Mouse (Mus musculus) urinary bladder, postnatal 36 days (tissue): ENCODE data around the gene Dis3l.

Source experiments
- DNase-seq, 2 experiments: peaks; one replicate each; pipeline ENCODE4 v3.0.0; 2022; ENCODE audit warnings: low spot score in 2 of 2, mixed read lengths in 1 of 2

Dis3l gene

DNA sequence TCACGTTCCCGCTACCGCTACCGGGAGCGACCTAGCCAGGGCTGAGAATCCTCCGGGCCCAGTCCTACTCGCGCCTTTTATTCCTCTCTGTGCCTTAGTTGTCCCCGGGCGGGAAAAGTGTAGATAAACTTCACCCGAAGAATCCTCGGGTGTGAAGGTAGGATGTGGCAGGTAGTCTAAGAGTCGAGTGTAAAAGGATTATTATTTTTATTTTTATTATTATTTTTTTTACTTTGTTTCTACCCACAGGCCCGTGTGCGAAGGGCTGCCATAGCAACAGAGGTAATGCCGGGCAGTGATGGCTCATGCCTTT lies at the start of gene Dis3l:
TSS of gene Dis3l (minus strand) at position 35 of the 313 bp plus-strand sequence.
- no peak for DNase-seq

DNA sequence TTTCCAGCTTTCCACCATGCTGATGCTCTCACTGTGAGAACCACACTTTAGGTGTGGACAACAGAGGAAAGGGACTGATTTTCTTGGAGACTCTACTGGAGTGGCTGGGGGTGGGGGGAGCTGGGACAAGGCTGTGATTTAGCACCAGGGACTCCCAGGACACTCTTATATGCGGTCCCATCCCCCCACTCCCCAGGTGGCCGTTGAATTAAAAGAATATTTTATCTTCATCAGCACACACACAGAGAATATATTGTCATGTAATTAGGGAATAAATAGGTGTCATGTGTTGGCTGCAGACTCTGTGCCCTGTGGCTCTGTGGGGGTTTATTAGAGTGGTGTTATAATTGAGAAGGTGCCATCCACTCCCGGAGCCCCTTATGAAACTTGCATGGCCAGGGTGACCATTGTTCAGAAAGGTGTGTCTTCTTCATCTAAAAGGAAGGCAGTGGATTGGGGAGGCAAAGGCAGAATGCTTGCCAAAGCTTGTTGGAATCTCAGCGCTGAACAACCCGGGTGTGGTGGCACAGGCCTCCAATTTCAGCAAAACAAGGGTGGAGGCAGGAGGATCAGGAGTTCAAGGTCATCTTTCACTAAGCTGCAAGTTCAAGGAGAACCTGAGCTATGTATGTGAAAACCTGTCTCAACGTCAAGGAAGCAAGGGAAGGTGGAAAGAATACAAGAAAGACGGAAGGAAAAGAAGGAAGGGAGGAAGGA lies 48.6 kb upstream of the Dis3l start:
- no peak for DNase-seq

DNA sequence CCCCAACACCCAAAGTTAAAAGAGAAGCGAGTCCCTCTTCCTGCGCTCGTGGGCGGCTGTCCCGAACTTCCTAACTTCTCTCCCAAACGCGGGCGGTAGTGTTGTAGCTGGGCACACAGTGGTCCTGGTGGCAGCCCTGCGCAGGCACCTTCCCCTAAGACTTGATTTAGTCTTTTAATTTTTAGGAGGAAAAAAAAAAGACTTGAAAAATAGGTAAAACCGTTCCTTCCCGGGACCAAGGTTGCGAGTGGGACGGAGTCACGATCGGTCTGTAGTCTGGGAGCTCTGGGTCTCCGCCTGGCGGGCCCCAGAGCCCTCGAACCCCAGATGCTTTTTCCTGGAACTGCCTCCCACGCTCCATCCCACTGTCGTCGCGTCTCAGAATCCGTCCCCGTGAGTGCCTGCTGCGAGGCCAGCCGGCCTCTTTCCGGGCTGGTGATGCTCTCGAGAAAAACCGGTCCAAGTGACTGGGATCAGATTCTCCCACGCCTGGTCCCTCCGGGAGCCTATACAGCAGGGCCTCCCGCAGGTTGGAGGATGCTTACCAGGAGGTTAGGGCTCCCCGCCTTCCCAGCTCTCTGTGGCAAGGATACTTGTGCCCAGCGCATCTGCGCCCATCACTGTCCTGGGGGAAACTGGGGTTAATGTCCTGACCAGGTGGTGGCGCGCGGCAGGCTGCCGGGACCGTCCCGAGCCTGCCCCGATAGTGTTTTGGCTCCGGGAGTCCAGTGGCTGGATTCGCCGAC lies 45.6 kb upstream of the Dis3l start:
- DNase-seq = no peak

DNA sequence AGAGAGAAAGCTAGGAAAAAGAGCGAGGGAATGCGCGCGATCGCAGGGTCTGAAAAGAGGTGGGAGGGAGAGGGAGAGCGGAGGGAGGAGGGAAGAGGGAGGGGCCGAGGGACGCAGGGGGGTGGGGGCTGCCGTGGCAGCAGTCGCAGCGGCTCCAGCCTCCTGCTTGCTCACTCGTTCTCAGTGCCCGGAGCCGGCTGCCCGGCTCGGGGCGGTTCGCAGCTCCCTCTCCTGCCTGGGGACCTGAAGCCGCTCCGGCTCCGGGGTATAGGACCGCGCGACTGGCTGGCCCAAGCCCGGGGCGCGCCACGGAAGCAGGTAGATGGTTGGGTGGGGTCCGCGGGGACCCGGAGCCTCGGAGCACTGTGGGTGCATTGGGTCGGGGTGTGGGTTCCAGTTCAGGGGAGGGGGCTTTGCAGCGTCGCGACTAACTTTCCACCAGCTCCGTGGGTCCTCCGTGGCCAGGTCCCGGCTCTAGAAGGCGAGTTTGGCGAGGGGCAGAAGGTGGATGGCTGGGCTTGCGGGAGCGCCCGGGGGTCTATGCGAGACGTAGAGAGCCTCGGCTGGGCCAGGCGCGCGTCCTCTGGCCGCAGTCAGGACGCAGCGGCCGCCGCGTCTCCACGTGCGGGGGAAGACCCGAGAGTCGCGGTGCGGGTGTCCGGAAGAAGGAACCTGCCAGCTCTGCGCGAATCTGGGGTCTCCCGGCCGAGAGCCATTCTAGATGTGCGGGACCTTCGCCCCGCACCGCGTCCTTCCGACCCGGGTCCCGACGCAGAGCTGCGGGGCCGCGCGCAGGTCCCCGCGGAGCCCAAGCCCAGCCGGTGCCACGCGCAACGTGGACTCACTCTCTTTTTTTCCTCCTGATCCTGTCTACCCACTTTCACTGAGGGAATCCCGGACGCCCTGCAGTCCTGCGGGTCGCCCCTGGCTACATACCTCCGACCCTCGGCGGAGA lies 44.7 kb upstream of the Dis3l start, which contains the start of gene Megf11:
TSS of gene Megf11 (plus strand) at position 116 of the 955 bp plus-strand sequence.
- peak in 1 of 2 experiments; percentile 5 for DNase-seq

DNA sequence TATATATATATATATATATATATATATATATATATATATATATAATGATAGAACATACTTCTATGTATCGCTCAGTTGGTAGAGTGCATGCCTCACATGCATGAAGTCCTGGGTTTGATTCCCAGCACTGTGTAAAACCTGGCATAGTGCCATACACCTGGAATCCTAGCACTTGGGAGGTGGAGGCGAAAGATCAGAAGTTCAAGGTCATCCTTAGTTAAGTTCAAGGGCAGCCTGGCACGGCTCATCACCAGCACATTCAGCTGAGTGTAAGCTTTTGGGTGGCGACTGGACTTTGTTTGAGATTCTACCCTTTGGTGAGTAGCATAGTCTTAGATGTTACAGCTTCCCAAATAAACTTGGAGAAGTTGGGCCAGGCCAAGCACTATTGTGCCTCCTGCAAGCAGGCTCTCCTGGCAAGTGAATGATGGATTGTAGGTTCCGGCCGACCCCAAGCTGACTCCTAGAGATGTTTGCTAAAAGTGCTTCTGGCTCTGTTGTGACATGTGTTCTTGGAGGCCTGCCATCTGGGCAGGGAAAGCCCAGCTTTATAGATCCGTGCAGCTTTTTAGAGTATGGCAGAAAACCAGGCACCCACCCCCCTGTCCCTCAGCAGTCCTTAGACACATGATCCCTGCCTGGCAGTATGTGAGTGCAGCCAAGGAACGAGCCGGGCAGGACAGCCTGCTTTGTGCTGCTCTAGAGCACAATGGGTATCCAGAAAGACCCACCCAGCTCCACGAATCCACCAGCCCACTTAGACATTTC lies 42.1 kb upstream of the Dis3l start:
- DNase-seq = peak in 1 of 2 experiments; percentile 12

DNA sequence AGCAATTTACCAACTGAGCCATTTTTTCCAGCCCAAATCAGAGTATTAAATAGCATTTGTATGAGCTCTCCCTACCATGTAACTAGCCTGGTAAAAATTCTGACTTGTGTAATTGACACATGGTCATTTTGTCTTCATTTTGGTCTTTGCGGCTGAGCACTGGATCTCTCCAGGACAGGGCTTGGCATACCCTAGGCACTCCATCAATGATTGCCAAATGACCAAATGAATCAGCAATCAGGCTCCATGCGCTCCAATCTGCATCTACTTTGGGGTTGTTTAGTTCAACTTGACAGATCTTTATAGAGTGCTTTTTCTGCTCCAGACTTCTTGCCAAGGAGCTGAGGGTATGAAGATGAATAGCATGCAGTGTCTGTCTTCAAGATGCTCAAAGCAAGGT lies 35.3 kb upstream of the Dis3l start:
- DNase-seq = no peak

DNA sequence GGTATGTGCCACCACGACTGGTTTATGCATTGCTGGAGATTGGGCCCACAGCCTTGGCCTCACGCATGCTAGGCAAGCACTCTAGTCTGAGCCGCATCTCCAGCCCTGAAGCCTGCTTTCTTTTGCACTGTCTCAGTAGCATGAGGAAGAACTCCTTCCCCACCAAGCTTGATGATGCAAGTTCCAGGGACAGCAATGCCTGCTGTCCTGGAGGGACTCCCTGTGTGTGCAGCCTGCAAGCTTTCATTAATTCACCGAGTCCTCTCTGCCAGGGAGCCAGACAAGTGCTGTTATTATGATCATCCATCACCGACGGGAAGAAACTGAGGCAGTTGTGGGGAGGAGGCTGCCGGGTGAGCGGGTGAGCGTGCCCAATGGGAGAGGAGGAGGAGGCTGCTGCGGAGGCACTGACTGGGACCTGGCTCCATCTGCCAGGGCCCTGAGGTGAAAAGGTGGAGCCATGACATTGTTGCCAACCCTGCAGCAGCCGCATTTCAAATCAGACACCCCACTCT lies 30.3 kb upstream of the Dis3l start:
- no peak for DNase-seq

DNA sequence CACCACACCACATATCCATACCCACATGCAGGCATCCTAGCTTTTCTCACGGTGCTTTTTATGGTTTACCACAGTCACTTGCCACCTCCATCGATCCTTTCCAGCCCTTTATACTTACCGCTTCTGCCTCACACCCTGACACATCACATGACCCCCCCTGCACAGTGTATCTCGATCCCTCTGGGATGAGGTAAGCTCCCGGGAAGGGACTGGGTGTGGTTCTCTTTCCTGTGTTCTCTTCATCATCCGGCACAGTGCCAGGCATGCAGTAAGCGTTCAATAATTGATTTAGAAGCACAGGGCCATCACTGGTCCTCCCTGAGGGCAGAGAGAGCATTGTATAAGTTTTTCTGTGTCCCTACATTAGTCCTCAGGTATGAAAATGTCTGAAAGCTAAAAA lies 28.8 kb upstream of the Dis3l start:
- DNase-seq = no peak

DNA sequence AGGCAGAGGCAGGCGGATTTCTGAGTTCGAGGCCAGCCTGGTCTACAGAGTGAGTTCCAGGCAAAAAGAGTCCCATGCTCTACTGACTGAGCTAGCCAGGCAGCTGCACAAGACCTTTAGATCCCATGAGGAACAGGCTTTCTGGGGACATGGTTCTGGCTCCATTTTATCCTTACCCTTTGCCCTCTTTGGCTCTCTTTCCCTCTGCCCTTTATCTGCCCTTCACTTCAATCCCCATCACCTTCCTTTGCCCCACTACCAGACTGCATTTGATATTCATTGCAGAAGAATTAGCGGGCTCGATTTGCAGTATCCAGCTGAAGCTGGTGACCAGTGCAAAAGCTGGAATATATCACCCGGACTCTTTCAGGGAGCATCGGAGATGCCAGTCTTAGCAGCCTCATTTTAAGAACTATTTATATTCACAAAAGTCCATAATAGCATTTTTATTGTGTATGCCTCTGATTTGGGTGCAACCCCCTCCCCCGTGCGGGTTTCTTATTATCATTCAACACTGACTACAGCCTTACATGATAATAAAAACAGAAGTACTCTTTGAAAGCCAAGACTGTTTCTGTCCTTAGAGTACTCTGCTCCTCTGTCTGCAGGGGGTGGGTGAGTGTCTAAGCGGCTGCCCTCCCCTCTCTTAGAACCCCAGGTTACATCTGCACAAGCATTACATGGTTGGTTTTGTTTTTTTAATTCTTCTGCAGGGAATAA lies 20.3 kb upstream of the Dis3l start:
- no peak for DNase-seq

DNA sequence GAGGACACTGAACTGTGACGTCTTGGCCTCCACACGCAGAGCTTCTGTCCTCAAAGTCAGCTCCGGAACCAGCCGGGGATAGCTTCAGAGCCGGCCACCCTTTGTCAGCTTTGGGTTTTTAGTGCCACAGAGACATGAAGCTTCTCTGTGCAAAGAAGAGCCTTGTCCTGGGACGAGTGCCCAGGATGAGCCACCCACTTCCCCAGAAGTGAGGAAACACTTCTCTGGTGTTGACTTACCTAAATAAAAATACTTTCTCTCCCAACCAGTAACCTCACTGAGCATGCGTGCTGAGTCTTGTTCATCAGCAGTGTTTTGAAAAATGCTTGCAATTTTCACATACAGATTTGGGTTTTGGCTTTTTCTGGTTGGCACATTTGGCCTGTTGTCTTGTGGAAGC lies 14.5 kb upstream of the Dis3l start:
- DNase-seq = no peak

DNA sequence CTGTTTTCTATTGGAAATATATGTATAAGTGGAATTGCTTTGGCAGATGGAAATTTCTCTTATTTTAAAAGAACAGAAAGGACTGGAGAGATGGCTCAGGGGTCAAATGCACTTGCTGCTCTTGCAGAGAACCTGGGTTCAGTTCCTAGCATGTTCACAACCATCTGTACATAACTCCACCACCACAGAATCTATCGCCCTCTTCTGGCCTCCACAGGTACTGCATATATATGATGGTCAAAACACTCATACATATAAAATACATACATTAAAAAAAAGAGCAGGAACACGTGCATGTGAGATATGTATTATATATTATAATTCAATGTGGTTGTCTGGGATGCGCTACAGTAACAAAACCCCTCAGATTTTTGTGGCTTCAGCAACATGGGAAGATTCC lies 10.1 kb upstream of the Dis3l start:
- DNase-seq = no peak

DNA sequence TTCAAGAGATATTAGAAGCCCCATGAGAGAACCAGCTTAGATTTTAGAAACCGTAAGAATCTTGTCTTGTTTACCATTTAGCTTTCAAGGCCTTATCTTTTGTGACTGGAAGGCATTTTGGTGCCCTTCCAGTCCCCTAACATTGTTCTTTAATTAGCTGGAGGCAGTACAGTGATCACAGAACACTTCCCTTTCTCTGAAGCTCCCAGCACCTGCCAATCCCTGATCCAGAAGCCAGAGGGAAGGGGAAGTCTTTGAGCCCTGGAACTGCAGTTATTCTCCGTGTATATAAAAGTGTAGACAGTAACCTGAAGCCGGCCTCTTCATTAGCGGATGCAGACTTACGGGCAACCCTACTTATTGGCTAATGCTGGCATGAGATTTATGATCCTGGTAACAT lies 8.4 kb upstream of the Dis3l start:
- no peak for DNase-seq

DNA sequence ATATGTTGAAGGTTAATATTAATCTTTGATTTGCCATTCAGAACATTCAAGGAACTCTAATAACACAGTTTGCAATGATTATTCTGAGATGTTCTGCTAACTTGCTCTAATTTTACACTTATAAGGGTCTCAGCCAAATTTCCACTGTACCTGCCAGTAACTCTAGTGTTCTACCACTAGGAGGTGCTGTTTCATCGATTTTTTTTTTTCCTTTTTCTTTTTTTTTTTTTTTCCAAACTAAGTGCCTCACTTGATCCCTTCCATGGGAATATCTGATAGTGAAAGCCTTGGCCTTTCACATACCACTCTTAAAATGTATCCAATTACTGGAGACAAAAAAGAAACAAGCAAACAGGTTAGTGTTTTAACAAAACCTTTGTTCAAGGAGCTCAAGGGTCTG lies 6.3 kb upstream of the Dis3l start:
- no peak for DNase-seq

DNA sequence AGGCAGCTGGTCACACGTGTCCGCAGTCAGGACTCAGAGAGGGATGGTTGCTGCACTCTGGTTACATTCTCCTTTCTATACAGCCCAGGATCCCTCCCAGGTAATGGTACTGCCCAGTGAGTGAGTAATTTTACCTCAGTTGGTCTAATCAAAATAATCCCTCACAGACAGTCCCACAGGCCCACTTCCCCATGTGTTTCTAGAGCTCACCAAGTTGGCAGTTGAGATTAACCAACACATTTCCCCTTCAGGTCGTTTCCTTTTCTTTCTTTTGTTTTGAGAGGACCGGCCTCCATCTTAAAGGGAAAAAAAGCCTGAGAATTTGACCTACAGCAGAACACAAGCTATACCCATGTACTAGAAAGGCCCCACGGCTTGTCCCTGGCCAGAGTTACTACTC lies 4.8 kb upstream of the Dis3l start:
- no peak for DNase-seq

DNA sequence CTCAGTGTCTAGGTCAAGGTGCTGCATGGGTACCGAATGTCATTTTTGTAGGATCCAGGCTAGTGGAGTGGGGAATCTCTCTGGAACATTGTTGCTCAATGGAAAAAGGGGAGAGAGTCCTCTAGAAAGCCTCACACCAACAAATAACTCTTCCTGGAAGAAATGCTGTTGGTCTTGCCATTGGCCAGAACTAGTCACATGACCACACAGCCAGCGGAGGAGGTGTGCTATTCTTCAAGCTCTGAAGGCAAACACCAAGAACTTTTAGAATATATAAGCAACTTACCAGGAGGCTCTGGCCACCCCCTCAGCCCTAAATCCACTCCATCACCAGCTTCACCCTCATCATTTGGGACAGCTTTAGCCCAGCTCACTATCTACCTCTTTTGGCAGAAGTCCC lies 2.6 kb upstream of the Dis3l start:
- DNase-seq = no peak

DNA sequence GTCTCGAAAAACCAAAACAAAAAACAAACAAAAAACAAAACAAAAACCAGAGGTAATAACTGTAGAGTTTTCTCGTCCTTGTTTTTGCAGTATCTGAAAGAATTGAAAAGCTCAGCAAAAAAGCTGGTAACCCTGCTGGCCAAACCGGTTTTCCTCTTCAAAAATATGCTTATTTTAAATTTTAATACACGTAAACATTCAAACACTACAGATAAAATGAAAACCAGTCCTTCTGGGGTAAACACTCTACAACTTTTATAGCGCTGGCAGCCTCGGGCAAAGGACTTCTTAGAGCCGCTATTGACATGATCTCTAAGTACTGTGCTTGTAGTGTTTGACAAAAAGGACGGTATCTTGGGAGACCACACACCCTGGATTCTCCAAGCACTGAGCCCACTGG lies 583 bp upstream of the Dis3l start:
- DNase-seq = no peak

DNA sequence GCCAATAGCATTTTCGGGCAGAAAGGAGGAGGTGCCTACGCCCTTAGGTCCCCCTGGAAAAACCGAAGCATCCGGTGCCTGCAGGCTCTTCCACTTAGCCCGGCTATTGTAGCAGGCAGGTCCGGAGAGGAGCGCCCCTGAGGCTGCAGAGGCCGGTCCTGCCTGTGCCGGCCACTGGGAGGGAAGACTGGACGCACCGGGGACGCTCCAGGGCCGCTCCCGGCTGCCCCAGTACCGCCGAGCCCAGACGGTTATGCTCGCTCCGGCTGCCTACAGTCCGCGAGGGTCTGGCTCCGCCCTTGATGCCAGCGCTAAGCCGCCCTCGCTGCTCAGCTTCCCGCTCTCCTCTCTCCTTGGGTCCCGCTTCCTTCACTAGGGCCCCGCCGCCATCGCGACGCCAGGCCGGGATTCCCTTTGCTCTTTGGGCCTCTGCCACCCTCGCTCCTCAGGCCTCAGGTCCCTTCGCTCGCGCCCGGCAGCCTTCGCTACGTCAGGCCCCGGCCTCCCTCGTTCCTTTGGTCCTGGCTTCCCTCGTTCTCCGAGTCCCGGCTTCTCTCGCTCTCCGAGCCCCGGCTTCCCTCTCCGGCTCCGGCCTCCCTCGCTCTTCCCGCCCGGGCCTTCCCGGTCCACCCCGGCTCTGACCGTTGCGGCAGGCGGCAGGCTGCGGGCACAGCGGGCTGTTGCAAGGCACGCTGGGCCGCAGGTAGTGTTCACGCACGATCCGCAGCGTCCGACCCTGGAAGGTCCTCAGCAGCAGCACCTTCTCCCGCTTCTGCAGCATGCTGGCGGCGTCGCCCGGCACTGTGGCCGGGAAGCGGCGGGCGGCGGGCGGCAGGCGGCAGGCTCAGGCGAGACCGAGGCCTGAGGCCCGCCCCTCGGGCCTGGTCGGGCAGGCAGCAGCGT lies 486 bp downstream of the Dis3l start:
- peak; percentile 72 to 75 for DNase-seq

DNA sequence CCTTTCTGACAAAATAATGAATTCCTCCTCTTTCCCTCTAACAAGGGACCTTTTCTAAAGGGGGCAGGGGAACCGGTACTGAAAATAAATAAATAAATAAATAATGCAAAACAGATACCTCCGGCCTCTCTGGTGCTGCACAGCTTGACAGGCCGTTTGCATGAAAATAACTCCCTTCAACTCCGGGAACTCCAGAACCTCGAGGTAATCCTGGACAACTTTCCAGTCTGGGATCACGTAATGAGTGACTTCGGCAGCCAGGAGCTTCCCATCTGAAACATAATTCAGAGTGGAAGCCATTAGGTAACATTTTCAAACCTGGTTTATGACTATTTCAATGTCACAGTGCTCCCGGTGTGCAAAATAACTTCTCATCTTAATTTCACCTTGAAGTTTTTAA lies 1.7 kb downstream of the Dis3l start:
- DNase-seq = no peak

DNA sequence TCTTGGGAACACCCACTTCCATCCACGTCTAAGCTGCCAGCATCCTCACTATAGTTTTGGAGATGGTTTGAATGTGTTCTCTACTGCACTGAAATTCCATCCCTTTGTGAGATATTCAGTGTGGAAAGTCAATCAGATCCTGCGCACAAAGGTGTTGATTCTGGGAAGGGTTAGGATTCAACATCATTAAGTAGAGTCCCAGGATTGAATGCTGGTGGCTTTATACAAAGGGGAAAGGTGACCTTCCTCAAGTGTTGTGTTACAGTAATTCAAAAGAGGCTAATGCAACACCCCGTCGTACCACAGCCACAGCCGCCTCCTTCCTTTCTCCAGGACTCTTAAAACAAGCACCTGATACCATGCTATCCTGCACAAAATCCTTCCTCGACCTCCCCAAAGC lies 5.3 kb downstream of the Dis3l start:
- DNase-seq = no peak

DNA sequence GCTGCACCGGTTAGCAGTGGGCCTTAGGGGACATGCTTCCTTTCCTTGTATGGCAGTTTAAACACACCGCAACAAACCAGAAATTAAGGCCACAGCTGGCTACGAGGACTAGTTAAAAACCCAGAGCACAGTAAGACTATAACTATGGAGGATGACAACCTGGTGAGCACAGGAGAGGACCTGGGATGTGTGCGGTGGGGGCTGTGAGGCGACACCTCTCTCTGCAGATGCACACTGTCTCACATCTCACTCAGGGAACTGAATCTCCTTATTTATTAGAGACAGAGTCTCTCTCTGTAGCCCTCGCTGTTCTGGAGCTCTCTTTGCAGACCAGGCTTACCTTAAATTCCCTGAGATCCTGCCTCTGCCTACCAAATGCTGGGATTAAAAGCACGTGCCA lies 17.1 kb downstream of the Dis3l start:
- DNase-seq = no peak
